Mouse (Mus musculus): Measurements from ENCODE around the gene Hspb3. TPM values are rescaled to one million over a fixed set of nuclear protein-coding genes. Genes with fewer than 3 reads are reported as not detected.

Gene Hspb3
- total RNA-seq, 2 experiments from 2014 or later = not detected

Other genes starting within 250 kb of the Hspb3 start
- 61.3 and 66.5 TPM in 2 replicates for gene Snx18, start 45.1 kb downstream of the Hspb3 start, total RNA-seq (2015)
- 64.9 and 75.6 TPM in 2 replicates for gene Snx18, start 45.1 kb downstream of the Hspb3 start, total RNA-seq (2017)
- gene Arl15, start 130.8 kb upstream of the Hspb3 start, total RNA-seq (2015) = 11.0 and 14.3 TPM in 2 replicates
- 12.1 and 13.5 TPM in 2 replicates for gene Arl15, start 130.8 kb upstream of the Hspb3 start, total RNA-seq (2017)

Measured in megakaryocyte, adult 5-6 weeks (primary cell).